Mouse (Mus musculus): ENCODE measurements around the gene Nags. TPM values are rescaled to one million over a fixed set of nuclear protein-coding genes. Genes with fewer than 3 reads are reported as not detected.

Gene Nags
- polyA plus RNA-seq (2015; fragmentation: Nextera tagmentation; extraction: Ambion mirVana), result 3.7 TPM in 2 replicates

DNA sequence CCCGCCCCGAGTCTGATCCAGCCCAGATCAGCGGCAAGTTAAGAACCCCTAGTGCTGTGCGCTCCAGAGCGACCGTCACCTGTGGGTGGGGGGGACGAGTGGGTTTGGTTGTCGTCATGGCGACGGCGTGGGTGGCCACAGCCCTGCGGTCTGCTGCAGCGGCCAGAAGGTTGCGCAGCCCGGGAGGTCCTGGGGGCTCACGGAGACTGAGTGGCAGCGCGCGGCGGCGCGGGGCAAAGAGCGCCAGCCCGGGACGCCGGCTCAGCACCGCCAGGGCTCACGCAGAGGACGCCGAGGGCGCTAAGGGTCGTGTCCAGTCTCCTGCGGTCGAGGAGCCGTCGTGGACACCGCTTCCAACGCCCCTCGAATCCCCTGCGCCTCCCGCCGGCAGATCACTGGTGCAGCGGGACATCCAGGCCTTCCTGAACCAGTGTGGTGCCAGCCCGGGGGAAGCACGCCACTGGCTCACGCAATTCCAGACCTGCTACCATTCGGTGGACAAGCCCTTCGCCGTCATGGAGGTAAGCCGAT lies at the start of gene Nags:
Gene Nags, plus strand, starts transcription at position 43 of the 531 bp plus-strand sequence.

DNA sequence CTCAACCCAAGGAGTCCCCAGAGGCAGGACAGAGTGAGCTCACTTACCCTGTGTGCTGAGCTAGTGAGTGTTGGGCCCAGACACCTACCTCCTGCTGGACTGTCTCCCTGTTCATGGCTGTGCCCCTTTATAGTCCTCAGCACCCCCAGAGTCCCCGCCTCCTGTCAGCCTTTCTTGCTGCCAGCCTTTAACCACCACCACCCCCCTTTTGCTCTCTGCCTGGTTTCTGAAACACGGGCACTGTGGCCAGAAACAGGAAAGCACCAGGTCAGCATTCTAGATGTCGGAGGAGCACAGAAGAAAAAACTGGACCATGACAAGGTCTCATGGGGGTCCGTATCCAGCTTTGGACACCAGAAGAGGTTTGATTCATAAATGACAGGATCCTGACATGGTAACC lies 44.1 kb upstream of the Nags start, which contains the start of gene Ppy:
Gene Ppy, minus strand, starts transcription at position 101 of the 400 bp plus-strand sequence.

DNA sequence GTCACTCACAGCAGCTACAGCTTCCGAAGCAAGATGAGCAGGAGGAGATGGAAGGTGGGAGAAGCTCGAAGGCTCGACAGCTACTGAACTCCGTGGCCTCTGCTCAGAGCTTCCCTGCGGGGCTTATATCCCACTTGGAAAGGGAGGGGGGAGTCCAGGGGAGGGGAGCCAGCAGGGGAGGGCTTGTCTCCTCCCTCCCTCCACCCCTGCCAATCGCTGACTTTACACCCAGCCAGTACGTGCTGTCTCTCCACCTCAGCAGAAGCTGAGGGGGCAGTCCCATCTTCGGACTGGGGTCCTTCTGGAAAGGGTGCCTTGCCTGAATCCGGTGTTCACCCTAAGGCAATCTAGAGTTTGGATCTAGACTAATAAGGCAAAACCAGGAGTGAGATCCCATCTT lies 37.6 kb upstream of the Nags start, which contains the start of gene Pyy:
Gene Pyy, minus strand, starts transcription at position 101 of the 400 bp plus-strand sequence.

DNA sequence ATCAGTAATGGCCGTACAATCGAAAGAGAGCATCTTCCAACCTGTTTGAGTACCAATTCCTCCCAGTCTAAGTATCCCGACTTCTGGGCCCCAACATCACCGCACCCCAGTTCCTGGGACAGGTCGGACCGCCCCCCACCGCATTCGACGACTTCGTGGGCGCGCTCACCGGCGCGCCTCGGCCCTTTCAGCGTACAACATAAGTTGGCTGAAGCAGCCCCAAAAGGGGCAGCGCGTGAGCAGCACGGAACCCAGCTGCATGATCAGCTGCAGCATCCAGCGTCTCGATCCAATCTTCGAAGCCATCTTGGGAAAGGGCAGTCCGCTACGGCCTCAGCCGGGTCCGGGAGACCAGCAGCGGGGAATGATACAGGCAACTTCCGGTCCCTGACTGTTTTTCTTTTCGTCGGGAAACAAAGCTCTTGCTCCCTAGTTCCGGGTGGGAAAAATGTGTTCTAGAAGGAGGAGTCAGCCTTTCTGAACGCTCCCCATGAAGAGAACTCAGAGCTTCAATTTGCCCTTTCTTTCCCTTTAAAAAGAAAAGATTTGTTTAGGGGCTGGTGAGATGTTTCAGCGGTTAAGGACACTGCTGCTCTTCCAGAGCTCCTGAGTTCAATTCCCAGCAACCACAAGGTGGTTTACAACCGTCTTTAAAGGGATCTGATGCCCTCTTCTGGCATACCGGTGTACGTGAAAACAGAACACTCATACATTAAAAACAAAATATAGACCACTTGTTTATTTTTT lies 10.9 kb downstream of the Nags start, which contains the start of gene Tmem101:
Gene Tmem101, minus strand, starts transcription at position 366 of the 747 bp plus-strand sequence.

DNA sequence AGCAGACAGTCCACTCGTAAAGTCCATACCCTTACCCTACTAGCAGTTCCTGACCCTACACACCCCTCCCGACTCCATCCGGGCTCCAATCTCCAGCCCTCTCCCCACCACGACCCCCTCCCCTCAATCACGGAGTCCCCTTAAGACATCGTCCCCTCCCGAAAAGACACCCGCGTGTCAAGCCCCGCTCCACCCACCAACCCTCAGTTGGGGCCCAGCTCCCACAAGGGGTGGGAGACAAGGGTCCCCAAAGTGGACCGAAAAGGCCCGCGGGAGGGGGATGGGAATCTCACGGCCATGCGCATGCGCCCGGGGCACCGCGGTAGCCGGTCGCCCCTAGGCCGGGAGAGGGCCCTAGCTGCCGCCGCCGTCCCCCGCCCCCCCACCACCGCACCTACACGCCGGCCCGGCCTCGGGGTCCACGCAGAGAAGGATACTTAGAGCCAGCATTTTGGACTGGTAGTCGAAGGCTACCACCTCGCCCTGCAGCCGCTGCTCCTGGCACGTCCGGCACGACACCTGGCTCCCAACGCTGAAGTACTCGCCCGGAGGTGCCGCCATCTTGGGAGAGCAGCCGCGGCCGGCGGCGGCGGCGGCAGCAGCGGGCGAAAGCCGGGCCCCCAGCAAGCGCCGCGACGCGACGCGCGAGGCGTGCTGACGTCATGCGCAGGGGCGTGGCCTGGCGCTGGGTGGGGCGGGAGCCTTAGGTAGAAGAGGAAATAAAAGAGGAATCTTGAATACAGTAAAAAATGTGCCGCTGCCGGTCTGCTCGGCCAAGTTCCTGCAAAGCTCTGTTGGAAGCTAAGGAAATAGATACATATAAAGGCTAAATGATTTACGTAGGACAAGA lies 39.6 kb downstream of the Nags start, which contains the start of gene Lsm12:
Gene Lsm12, minus strand, starts transcription at position 651 of the 850 bp plus-strand sequence.

DNA sequence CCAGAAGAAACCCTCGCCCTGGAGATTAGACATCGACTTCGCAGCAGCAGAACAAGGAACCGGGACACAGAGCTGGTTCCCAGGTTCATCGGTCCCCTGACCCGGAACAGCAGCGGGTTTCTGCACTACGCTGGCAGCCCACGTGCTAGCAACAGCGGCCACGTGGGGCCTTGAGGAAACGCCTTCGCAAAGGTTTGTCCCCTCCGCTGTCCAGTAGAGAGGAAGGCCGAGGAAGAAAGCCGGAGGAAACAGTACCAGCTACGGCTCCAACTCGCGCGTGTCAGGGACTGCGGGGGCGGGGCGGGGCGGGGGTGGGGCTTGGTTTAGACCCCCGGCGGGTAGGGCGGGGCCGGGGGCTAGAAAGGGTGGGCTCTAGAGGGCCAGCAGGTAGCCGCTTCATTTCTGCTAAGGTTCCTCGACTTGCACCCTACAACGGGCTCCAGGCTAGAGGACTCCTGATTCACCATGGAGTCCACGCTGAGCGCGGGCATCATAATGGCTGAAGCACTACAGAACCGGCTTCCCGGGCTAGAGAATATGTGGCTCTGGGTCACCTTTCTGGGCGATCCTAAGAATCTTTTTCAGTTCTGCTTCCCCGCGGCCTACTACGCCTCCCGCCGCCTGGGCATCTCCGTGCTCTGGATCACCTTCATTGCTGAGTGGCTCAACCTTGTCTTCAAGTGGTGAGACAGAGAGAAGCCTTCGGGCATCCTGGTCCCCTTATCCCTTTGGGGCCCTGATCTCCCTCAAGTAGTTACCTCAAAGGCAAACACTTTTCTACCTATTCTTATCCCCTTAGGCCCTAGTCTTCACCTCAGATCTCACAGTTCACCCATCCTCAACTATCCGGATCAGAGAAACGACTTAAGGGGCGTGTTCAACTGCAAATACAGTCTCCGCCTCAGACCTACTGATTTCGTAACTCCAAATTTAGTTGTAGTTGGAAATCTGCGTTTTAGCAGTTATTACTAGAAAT lies 44.4 kb downstream of the Nags start, which contains the start of gene G6pc3:
Gene G6pc3, plus strand, starts transcription at position 160 of the 976 bp plus-strand sequence.

Other genes starting within 250 kb of the Nags start
- gene Sost, start 178.5 kb upstream of the Nags start, polyA plus RNA-seq (2015; fragmentation: Nextera tagmentation; extraction: Ambion mirVana), result 0.06 TPM in 1 of 2 replicates, not detected in the other
- gene Cfap97d1, start 161.2 kb upstream of the Nags start, polyA plus RNA-seq (2015; fragmentation: Nextera tagmentation; extraction: Ambion mirVana), result not detected in 2 replicates
- 11.4 and 14.5 TPM in 2 replicates for gene Dusp3, start 158.5 kb upstream of the Nags start, polyA plus RNA-seq (2015; fragmentation: Nextera tagmentation; extraction: Ambion mirVana)
- gene Mpp3, start 117.1 kb upstream of the Nags start, polyA plus RNA-seq (2015; fragmentation: Nextera tagmentation; extraction: Ambion mirVana), result 1.3 and 1.5 TPM in 2 replicates
- 1.8 and 2.2 TPM in 2 replicates for gene Cd300lg, start 104.0 kb upstream of the Nags start, polyA plus RNA-seq (2015; fragmentation: Nextera tagmentation; extraction: Ambion mirVana)
- 7.9 and 9.7 TPM in 2 replicates for gene Mpp2, start 57.0 kb upstream of the Nags start, polyA plus RNA-seq (2015; fragmentation: Nextera tagmentation; extraction: Ambion mirVana)
- 0.72 TPM in 1 of 2 replicates, not detected in the other for gene Ppy, start 44.2 kb upstream of the Nags start, polyA plus RNA-seq (2015; fragmentation: Nextera tagmentation; extraction: Ambion mirVana)
- gene Pyy, start 37.7 kb upstream of the Nags start, polyA plus RNA-seq (2015; fragmentation: Nextera tagmentation; extraction: Ambion mirVana), result 1.3 and 3.6 TPM in 2 replicates
- gene Tmem101, start 10.9 kb downstream of the Nags start, polyA plus RNA-seq (2015; fragmentation: Nextera tagmentation; extraction: Ambion mirVana), result 10.9 and 12.3 TPM in 2 replicates
- 83.8 and 86.1 TPM in 2 replicates for gene Lsm12, start 39.8 kb downstream of the Nags start, polyA plus RNA-seq (2015; fragmentation: Nextera tagmentation; extraction: Ambion mirVana)
- gene G6pc3, start 44.1 kb downstream of the Nags start, polyA plus RNA-seq (2015; fragmentation: Nextera tagmentation; extraction: Ambion mirVana), result 17.9 and 21.1 TPM in 2 replicates
- 21.8 and 29.1 TPM in 2 replicates for gene Hdac5, start 84.7 kb downstream of the Nags start, polyA plus RNA-seq (2015; fragmentation: Nextera tagmentation; extraction: Ambion mirVana)
- 13.6 and 14.9 TPM in 2 replicates for gene BC030867, start 103.4 kb downstream of the Nags start, polyA plus RNA-seq (2015; fragmentation: Nextera tagmentation; extraction: Ambion mirVana)
- gene Asb16, start 123.2 kb downstream of the Nags start, polyA plus RNA-seq (2015; fragmentation: Nextera tagmentation; extraction: Ambion mirVana), result 0.07 and 0.11 TPM in 2 replicates
- 33.5 and 36.0 TPM in 2 replicates for gene Tmub2, start 139.4 kb downstream of the Nags start, polyA plus RNA-seq (2015; fragmentation: Nextera tagmentation; extraction: Ambion mirVana)
- 8.5 and 9.3 TPM in 2 replicates for gene Atxn7l3, start 151.1 kb downstream of the Nags start, polyA plus RNA-seq (2015; fragmentation: Nextera tagmentation; extraction: Ambion mirVana)
- gene Ubtf, start 174.2 kb downstream of the Nags start, polyA plus RNA-seq (2015; fragmentation: Nextera tagmentation; extraction: Ambion mirVana), result 67.7 and 68.5 TPM in 2 replicates
- 509 and 579 TPM in 2 replicates for gene Slc4a1, start 220.7 kb downstream of the Nags start, polyA plus RNA-seq (2015; fragmentation: Nextera tagmentation; extraction: Ambion mirVana)
- 2.0 and 2.6 TPM in 2 replicates for gene Rundc3a, start 247.9 kb downstream of the Nags start, polyA plus RNA-seq (2015; fragmentation: Nextera tagmentation; extraction: Ambion mirVana)

Data from spleen, postnatal 0 days (tissue).